9 mouse cellular contexts compared by ENCODE assay signal in the genomic region with DNA sequence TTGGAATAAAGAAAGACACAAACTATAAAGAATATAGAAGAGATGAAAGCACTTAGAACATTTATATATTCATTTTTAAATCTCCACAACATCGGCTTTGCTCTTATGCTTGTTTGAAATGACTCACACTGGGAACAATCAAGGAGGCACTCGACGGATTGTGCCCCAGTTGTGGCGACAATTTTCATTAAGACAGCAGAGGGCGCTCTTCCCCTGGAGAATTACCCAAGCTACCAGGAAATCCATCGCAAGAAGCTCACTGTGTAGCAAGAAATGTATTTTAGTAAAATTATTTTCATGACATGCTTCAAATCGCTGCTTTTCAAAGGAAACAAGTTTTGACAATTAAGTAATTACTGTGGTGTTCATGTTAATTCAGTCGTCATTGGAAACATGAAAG. TPM values are rescaled to one million over a fixed set of nuclear protein-coding genes. Genes with fewer than 3 reads are reported as not detected.
DNase-seq lines count a peak whose midpoint lies in the region; ATAC-seq and TF ChIP-seq lines count a peak whose summit lies in the region.
"Had no signal": no experiment of that assay in that cellular context is flagged by ENCODE, and none has a peak within 500 bp of the region (broad histone marks: within the 10 kb centered on the region; RNA-seq: fewer than 3 reads in every experiment).

No protein-coding gene starts in this region.

- peaks cover 5% of the 10 kb centered on the region for H3K27me3 ChIP-seq in C2C12 (ENCODE audit: control insufficient read depth, insufficient read depth, insufficient read length)

- peak; percentile 6 for DNase-seq in cerebellum, adult 11 months
- peak; percentile 78 for DNase-seq in brain, adult 2 months (ENCODE audit: low read depth, low spot score)
- peak; percentile 51 for DNase-seq in fibroblast of lung, adult 2 months (ENCODE audit: low read depth)
- peak; percentile 44 to 65 for DNase-seq in kidney, postnatal 25 days
- DNase-seq in lung, adult 18-20 months, result peak; percentile 51 to 56
- peak; percentile 63 for DNase-seq in right cerebral cortex, postnatal 14 days

- peak; percentile 64 for TF ChIP-seq CTCF in C2C12 (IDR thresholded peaks at IDR 0.05; ENCODE audit: control insufficient read depth, insufficient read depth, insufficient read length)

- H3ac ChIP-seq in C2C12 (ENCODE audit: control insufficient read depth, insufficient read length, low read depth), result no peak overlapping the region

- ATAC-seq in cerebellum, adult (ENCODE audit: insufficient number of reproducible peaks, low FRiP score, low TSS enrichment), result no peak

- H3K36me3 ChIP-seq in C2C12 (ENCODE audit: control insufficient read depth, insufficient read depth), result no peaks in the 10 kb centered on the region
- H3K36me3 ChIP-seq: lung, embryonic 15.5 days had no signal

- H3K79me2 ChIP-seq in C2C12 (ENCODE audit: control insufficient read depth, insufficient read depth), result no peaks in the 10 kb centered on the region

- H3K4me3 ChIP-seq in C2C12 (ENCODE audit: insufficient read depth, poor library complexity, severe bottlenecking), result no peak overlapping the region
- H3K4me3 ChIP-seq: lung, embryonic 15.5 days had no signal

- H3K79me3 ChIP-seq in C2C12 (ENCODE audit: low read depth), result no peaks in the 10 kb centered on the region

TF ChIP-seq in C2C12, 6 proteins besides CTCF, POLR2A, EP300 and RAD21:
- TF ChIP-seq FOSL1 (IDR thresholded peaks at IDR 0.05; ENCODE audit: insufficient read depth, low read length, poor library complexity, severe bottlenecking) (no peak), CEBPB (IDR thresholded peaks at IDR 0.05; ENCODE audit: low read depth) (no peak), MYOG (IDR thresholded peaks at IDR 0.05; ENCODE audit: control insufficient read depth, extremely low read depth, insufficient read length) (no peak), MYOD1 (IDR thresholded peaks at IDR 0.05; ENCODE audit: control insufficient read depth, insufficient read length, low read depth) (no peak), USF1 (IDR thresholded peaks at IDR 0.05; ENCODE audit: low read depth) (no peak)

RNA-seq across cellular contexts. Expression of a gene that starts 16.1 kb away (rescaled TPM):
- not detected for polyA plus RNA-seq in C2C12 (2012; fragmentation: generic; extraction: Trizol)
- polyA plus RNA-seq: lung, embryonic 15.5 days had no signal

Comparison
In these comparisons a context has a peak if more than half of its experiments do, and no peak if none do; other contexts are left out.
1. DNase-seq: peak in every context shown above with its lines; median percentile 78 in brain, adult 2 months; 63 in right cerebral cortex, postnatal 14 days; 54 in kidney, postnatal 25 days; 54 in lung, adult 18-20 months; 51 in fibroblast of lung, adult 2 months; 6 in cerebellum, adult 11 months.